Mouse (Mus musculus) thymus, adult 2 months (tissue): ENCODE measurements around the gene Vps36.

Experiments used
- CTCF ChIP-seq: fragments of 200-500 bp; IDR thresholded peaks from 2 replicates; pipeline ENCODE4 v1.5.1; 2012; ENCODE audit warnings: mild to moderate bottlenecking, control low read depth, low read length, moderate library complexity, borderline replicate concordance; ENCODE audit not compliant: control insufficient read depth, poor library complexity, insufficient read depth; ENCODE audit errors: extremely low read depth
- POLR2A ChIP-seq: fragments of 200-500 bp; IDR thresholded peaks from 2 replicates; pipeline ENCODE4 v1.6.1; 2012; ENCODE audit warnings: mild to moderate bottlenecking, low read length, control low read depth, moderate library complexity; ENCODE audit not compliant: control insufficient read depth, poor library complexity, insufficient read depth; ENCODE audit errors: extremely low read depth

DNA sequence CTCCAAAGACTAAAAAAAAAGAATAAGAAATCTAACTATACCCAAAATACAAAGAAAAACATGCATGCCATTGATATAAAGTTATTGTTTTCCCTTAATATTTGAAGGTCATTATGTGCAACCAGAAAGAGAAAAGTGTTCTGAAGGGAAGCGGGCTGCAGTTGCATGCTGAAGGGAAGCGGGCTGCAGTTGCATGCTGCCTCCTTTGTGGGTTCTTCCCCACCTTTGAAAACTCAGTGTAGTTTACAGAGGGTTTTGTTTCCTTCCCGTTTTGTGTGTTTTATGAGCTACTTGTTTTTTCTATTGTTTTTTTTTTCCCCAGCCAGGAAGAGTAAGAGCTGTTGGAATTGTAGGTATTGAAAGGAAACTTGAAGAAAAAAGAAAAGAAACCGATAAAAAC lies 14.9 kb downstream of the Vps36 start:
- TF ChIP-seq CTCF (no peak), POLR2A (no peak)
